Mouse (Mus musculus): ENCODE measurements around the gene Plek.

DNA sequence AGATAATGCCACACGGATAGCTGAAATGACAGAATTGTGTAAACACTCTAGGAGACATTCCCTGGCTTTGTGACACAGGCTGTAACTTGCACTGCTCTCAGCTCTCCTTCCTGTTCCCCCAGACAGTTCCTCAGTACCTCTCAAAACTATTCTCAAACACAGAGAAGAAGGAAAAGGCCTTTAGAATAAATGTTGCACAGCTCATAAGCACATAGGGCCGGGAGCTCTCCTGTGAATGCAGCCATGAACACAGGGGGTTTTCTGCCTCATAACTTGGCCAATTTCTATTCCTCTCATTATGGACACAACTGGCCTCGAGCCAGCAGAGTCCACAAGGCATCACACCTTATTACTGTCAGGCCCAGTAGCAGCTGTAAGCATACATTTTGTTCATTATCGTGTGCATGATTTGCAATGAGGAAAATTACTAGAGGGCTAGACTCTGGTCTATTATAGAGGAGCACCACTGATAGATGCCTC lies 110.2 kb downstream of the Plek start:
- TF ChIP-seq CTCF (IDR thresholded peaks at IDR 0.05; ENCODE audit: low read depth, low read length): no peak
- no peak for TF ChIP-seq EP300 (IDR thresholded peaks at IDR 0.05; ENCODE audit: insufficient read depth, low read depth, low read length)
